Comparison of ENCODE assay signal across 12 mouse cellular contexts in the genomic region with DNA sequence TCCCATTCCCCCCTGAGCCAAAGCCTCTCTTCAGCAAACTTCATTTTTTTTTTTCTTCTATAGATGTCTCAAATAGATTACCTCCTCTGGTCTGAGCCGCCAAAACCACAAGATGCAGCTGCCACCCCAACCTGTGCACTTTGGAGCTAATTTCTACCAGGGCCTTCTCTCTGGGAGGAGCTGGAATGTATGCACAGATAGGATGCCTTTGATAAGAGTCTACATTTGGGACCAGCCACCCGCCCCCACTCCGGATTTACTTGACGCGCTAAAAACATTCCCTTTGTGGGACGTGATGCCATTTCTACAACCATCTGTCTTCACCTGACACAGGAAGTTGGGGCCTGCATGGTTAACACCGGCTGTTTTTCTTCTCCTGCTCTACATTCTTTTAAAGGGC.
DNase-seq lines count a peak whose midpoint lies in the region; ATAC-seq lines count a peak whose summit lies in the region.
"Had no signal": no experiment of that assay in that cellular context is flagged by ENCODE, and none has a peak within 500 bp of the region (broad histone marks: within the 10 kb centered on the region; RNA-seq: fewer than 3 reads in every experiment).

No protein-coding gene starts in this region.

- H3K36me3 ChIP-seq in lung, embryonic 16.5 days (ENCODE audit: control insufficient read depth, insufficient read depth, low read length) = no peaks in the 10 kb centered on the region
- no peaks in the 10 kb centered on the region for H3K36me3 ChIP-seq in forebrain, embryonic 15.5 days
- no peaks in the 10 kb centered on the region for H3K36me3 ChIP-seq in forebrain, embryonic 14.5 days (ENCODE audit: control insufficient read depth, insufficient read depth, low read length)

- intact Hi-C loops in left cerebral cortex, postnatal 36 days (cut with DNase I) = loop anchor here (5.0 kb wide), 1 partner anchor 73 kb away; the partner anchor contains the start of gene Mgat4a

- no peaks in the 10 kb centered on the region for H3K27me3 ChIP-seq in lung, embryonic 16.5 days (ENCODE audit: control insufficient read depth, insufficient read depth, low read depth, low read length)
- H3K27me3 ChIP-seq in forebrain, embryonic 15.5 days = no peaks in the 10 kb centered on the region
- H3K27me3 ChIP-seq in forebrain, embryonic 14.5 days (replicated peaks; ENCODE audit: control insufficient read depth, insufficient read depth, low read length) = no peaks in the 10 kb centered on the region

- peak; percentile 3; the same call in 1 of the 2 replicates for ATAC-seq in lung, embryonic 16.5 days (ENCODE audit: low read depth)
- no peak for ATAC-seq in forebrain, embryonic 15.5 days (replicated peaks)
- ATAC-seq in forebrain, embryonic 14.5 days = no peak

- no peak overlapping the region for H3K4me2 ChIP-seq in lung, embryonic 16.5 days (ENCODE audit: low read depth, low read length)
- H3K4me2 ChIP-seq in forebrain, embryonic 15.5 days (replicated peaks) = no peak overlapping the region
- no peak overlapping the region for H3K4me2 ChIP-seq in forebrain, embryonic 14.5 days (ENCODE audit: low read length)

- peaks cover 18% of the 10 kb centered on the region for H3K4me1 ChIP-seq in lung, embryonic 16.5 days (replicated peaks; ENCODE audit: control insufficient read depth, insufficient read depth, low read length)
- H3K4me1 ChIP-seq in forebrain, embryonic 15.5 days = no peaks in the 10 kb centered on the region
- no peaks in the 10 kb centered on the region for H3K4me1 ChIP-seq in forebrain, embryonic 14.5 days (ENCODE audit: control insufficient read depth, insufficient read depth, low read length)

- peak overlapping the region; percentile 84 for H3K27ac ChIP-seq in lung, embryonic 16.5 days (ENCODE audit: low read length)
- H3K27ac ChIP-seq in forebrain, embryonic 15.5 days (replicated peaks) = no peak overlapping the region
- no peak overlapping the region for H3K27ac ChIP-seq in forebrain, embryonic 14.5 days (ENCODE audit: low read depth, low read length)
- H3K27ac ChIP-seq: macrophage had no signal

- WGBS in lung, embryonic 16.5 days = 7% methylated on average over 7 of the region's 7 CpGs
- whole genome bisulfite sequencing in forebrain, embryonic 15.5 days = 85% methylated on average over 7 of the region's 7 CpGs
- 74% methylated on average over 7 of the region's 7 CpGs for WGBS in forebrain, embryonic 14.5 days

- peak; percentile 86 for DNase-seq in heart, adult 11 months
- DNase-seq in heart, adult 18-20 months = no peak
- DNase-seq in lung, postnatal 25 days (ENCODE audit: low spot score) = no peak
- DNase-seq in left cerebral cortex, postnatal 36 days (ENCODE audit: low spot score in 2 of 2) = peak; percentile 52 to 59
- peak; percentile 54 to 62 for DNase-seq in thymus, postnatal 10 days (ENCODE audit: low spot score in 2 of 2)
- DNase-seq in forebrain, embryonic 14.5 days (ENCODE audit: low spot score) = no peak
- DNase-seq: cerebellum, adult 18-20 months; spleen, adult 18-20 months had no signal

- H3K4me3 ChIP-seq in lung, embryonic 16.5 days (ENCODE audit: low read length) = no peak overlapping the region
- H3K4me3 ChIP-seq in forebrain, embryonic 15.5 days = no peak overlapping the region
- no peak overlapping the region for H3K4me3 ChIP-seq in forebrain, embryonic 14.5 days (ENCODE audit: low read depth, low read length)
- H3K4me3 ChIP-seq: myocyte had no signal

- H3K9ac ChIP-seq in lung, embryonic 16.5 days (ENCODE audit: low read length) = no peak overlapping the region
- no peak overlapping the region for H3K9ac ChIP-seq in forebrain, embryonic 15.5 days (replicated peaks)
- no peak overlapping the region for H3K9ac ChIP-seq in forebrain, embryonic 14.5 days (ENCODE audit: low read length)

- no peaks in the 10 kb centered on the region for H3K9me3 ChIP-seq in lung, embryonic 16.5 days (ENCODE audit: control insufficient read depth, low read length)
- H3K9me3 ChIP-seq in forebrain, embryonic 15.5 days = no peaks in the 10 kb centered on the region
- no peaks in the 10 kb centered on the region for H3K9me3 ChIP-seq in forebrain, embryonic 14.5 days (replicated peaks; ENCODE audit: control insufficient read depth, low read length)

Comparison
In these comparisons a context has a peak if more than half of its experiments do, and no peak if none do; other contexts are left out.
1. DNase-seq: peak in heart, adult 11 months (single experiment), left cerebral cortex, postnatal 36 days (2 of 2) and thymus, postnatal 10 days (2 of 2); none in heart, adult 18-20 months (0 of 2), lung, postnatal 25 days (single experiment) and forebrain, embryonic 14.5 days (single experiment).